Mouse (Mus musculus) heart, embryonic 12.5 days (tissue): ENCODE results near the gene Gm20518. TPM values are rescaled to one million over a fixed set of nuclear protein-coding genes. Genes with fewer than 3 reads are reported as not detected.

Experiments used
- ATAC-seq: fragments of 200-750 bp; cut with Nextera tagmentation; 2 replicates; pipeline ENCODE4 v1.8.0; 2017; ENCODE audit warnings: moderate TSS enrichment, moderate library complexity; ENCODE audit not compliant: insufficient number of reproducible peaks, low FRiP score
- H3K27ac ChIP-seq: fragments of 300-500 bp; sonication (generic); 2 replicates; pipeline ENCODE4 v1.5.1; 2016; ENCODE audit warnings: mild to moderate bottlenecking, moderate library complexity; ENCODE audit not compliant: poor library complexity, severe bottlenecking
- H3K27me3 ChIP-seq: fragments of 300-500 bp; sonication (generic); replicated peaks from 2 replicates; pipeline ENCODE4 v1.6.1; 2016; ENCODE audit warnings: mild to moderate bottlenecking, moderate library complexity
- H3K36me3 ChIP-seq: fragments of 300-500 bp; sonication (generic); 2 replicates; pipeline ENCODE4 v1.6.1; 2016; ENCODE audit warnings: mild to moderate bottlenecking, moderate library complexity
- H3K4me1 ChIP-seq: fragments of 300-500 bp; sonication (generic); replicated peaks from 2 replicates; pipeline ENCODE4 v1.6.1; 2016; ENCODE audit warnings: mild to moderate bottlenecking
- H3K4me2 ChIP-seq: fragments of 300-500 bp; sonication (generic); 2 replicates; pipeline ENCODE4 v1.6.1; 2016; ENCODE audit warnings: mild to moderate bottlenecking, moderate library complexity
- H3K4me3 ChIP-seq: fragments of 300-500 bp; sonication (generic); 2 replicates; pipeline ENCODE4 v1.5.1; 2016; ENCODE audit warnings: mild to moderate bottlenecking
- H3K9ac ChIP-seq: fragments of 300-500 bp; sonication (generic); 2 replicates; pipeline ENCODE4 v1.6.1; 2016; ENCODE audit warnings: mild to moderate bottlenecking, moderate library complexity
- H3K9me3 ChIP-seq: fragments of 300-500 bp; sonication (generic); replicated peaks from 2 replicates; pipeline ENCODE4 v1.6.1; 2016; ENCODE audit warnings: mild to moderate bottlenecking, moderate library complexity
- WGBS: fragments of 180-500 bp; shearing (Covaris S2); methylation state at CpG from one replicate; pipeline ENCODE4 v1.1.7; 2016; 5-methylcytosine and 5-hydroxymethylcytosine counted together
- polyA plus RNA-seq: library from polyadenylated mRNA; unstranded; fragments of >200 nt; fragmentation: Nextera tagmentation; extraction: Ambion mirVana; gene quantifications from 2 replicates; pipeline ENCODE4 v1.2.1, GENCODE M21; 2016

Gene Gm20518
- polyA plus RNA-seq, 1 experiment from 2014 or later: 0.19 TPM

DNA sequence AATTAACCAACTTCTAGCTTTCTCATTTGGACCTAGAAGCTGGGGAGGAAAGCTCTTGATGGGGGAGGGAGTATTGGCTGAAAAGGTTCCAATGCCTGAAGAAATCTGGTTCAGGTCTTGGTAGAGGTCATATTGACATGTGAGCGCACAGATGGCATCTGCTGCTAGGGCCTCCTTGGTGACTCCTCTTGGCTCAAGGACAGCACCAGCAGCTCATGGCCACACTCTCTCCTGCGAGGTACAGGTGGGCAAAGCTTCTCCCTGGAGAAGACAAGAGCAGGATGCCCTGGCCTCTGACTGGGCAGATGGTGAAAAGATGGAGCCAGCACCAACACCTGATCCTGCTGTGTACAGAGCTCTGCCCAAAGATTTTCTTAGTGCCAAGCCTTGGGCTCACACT lies 65.0 kb downstream of the Gm20518 start:
- H3K9ac ChIP-seq: no peak overlapping the region
- no peak overlapping the region for H3K4me3 ChIP-seq
- ATAC-seq: no peak
- no peaks in the 10 kb centered on the region for H3K36me3 ChIP-seq
- H3K27me3 ChIP-seq: peaks cover 64% of the 10 kb centered on the region
- H3K4me1 ChIP-seq: no peaks in the 10 kb centered on the region
- no peaks in the 10 kb centered on the region for H3K9me3 ChIP-seq
- H3K27ac ChIP-seq: no peak overlapping the region
- WGBS: 81% methylated on average over 2 of the region's 2 CpGs
- no peak overlapping the region for H3K4me2 ChIP-seq

DNA sequence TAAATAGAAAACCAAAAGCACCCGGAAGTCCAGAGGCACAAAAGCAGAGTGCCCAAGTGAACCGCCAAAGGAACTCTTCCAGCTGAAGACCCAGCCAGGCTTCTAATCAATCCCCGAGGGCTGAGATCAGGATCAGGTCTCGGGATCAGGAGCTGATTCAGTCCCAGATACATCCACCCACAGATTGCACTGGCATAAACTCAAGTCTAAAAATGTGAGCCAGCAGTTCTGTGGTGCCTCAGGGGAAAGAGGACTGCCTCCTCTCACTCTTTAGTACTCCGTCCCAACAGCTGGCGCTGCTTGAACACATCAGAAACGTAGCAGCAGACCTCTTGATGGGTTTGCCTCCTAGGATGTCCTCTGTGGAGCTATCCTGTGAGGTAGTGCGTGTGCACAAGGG lies 74.9 kb downstream of the Gm20518 start:
- no peak overlapping the region for H3K4me2 ChIP-seq

GRCm38 (mm10) chr16:17815411-17816402 lies 75.8 kb downstream of the Gm20518 start:
- Histone ChIP-seq H3K9me3 (no peaks in the 10 kb centered on the region), H3K4me1 (peaks cover 23% of the 10 kb centered on the region), H3K4me3 (peak overlapping the region; percentile 55), H3K4me2 (peak overlapping the region; percentile 84), H3K36me3 (no peaks in the 10 kb centered on the region), H3K9ac (peak overlapping the region; percentile 73), H3K27ac (no peak overlapping the region), H3K27me3 (peaks cover 40% of the 10 kb centered on the region)
- peak; percentile 83 for ATAC-seq
- WGBS: 3% methylated on average over 63 of the region's 63 CpGs

More for the DNA sequence above, 74.9 kb downstream of the Gm20518 start:
- Histone ChIP-seq H3K36me3 (no peaks in the 10 kb centered on the region), H3K27ac (no peak overlapping the region), H3K4me3 (no peak overlapping the region), H3K9ac (no peak overlapping the region), H3K4me1 (peaks cover 21% of the 10 kb centered on the region), H3K27me3 (peaks cover 42% of the 10 kb centered on the region), H3K9me3 (no peaks in the 10 kb centered on the region)
- 79% methylated on average over 8 of the region's 8 CpGs for WGBS
- no peak for ATAC-seq

GRCm38 (mm10) chr16:17813173-17813572 lies 78.3 kb downstream of the Gm20518 start:
- Histone ChIP-seq H3K27me3 (peaks cover 38% of the 10 kb centered on the region), H3K27ac (no peak overlapping the region), H3K4me1 (peaks cover 36% of the 10 kb centered on the region), H3K9me3 (no peaks in the 10 kb centered on the region), H3K4me2 (no peak overlapping the region), H3K9ac (no peak overlapping the region), H3K4me3 (no peak overlapping the region), H3K36me3 (no peaks in the 10 kb centered on the region)
- WGBS: 29% methylated on average over 4 of the region's 4 CpGs
- no peak for ATAC-seq

DNA sequence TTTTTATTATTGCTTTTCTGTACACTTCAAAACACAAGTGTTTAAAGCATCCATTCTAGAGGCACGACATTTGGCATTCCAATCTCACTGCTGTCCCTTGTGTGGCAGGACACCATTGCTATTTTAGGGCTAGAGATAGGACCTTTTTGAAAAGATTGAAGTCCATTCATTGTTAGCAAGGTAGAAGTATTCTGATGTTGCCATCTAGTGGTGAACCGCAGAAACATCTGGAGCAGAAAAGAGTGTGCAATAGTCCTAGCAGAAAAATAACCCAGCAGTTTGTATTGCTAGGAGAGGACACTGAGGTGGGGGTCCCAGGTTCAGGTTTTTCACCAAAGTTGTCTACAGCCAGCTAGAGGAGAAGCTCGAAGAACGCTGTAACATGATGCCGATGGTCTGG lies 79.4 kb downstream of the Gm20518 start:
- Histone ChIP-seq H3K4me1 (peaks cover 46% of the 10 kb centered on the region), H3K27me3 (peaks cover 36% of the 10 kb centered on the region), H3K9me3 (no peaks in the 10 kb centered on the region), H3K4me3 (no peak overlapping the region), H3K4me2 (no peak overlapping the region), H3K36me3 (0 out of 2 replicates have a peak, but pooled peaks cover 3% of the 10 kb centered on the region), H3K27ac (no peak overlapping the region), H3K9ac (no peak overlapping the region)
- 5% methylated on average over 5 of the region's 5 CpGs for WGBS
- ATAC-seq: no peak

GRCm38 (mm10) chr16:17809711-17810110 lies 81.8 kb downstream of the Gm20518 start:
- H3K9me3 ChIP-seq: no peaks in the 10 kb centered on the region
- H3K27ac ChIP-seq: peak overlapping the region; percentile 41
- peak overlapping the region; percentile 18; the same call in 1 of the 2 replicates for H3K9ac ChIP-seq
- H3K36me3 ChIP-seq: peaks cover 3% of the 10 kb centered on the region; the same call in 1 of the 2 replicates
- ATAC-seq: peak; percentile 34
- H3K4me3 ChIP-seq: no peak overlapping the region
- H3K27me3 ChIP-seq: peaks cover 44% of the 10 kb centered on the region
- H3K4me2 ChIP-seq: no peak overlapping the region
- WGBS: 36% methylated on average over 7 of the region's 7 CpGs
- H3K4me1 ChIP-seq: peaks cover 53% of the 10 kb centered on the region

GRCm38 (mm10) chr16:17809125-17809524 lies 82.3 kb downstream of the Gm20518 start:
- Histone ChIP-seq H3K4me1 (peaks cover 59% of the 10 kb centered on the region), H3K27me3 (peaks cover 46% of the 10 kb centered on the region), H3K27ac (peak overlapping the region; percentile 41; the same call in 1 of the 2 replicates), H3K9ac (peak overlapping the region; percentile 18; the same call in 1 of the 2 replicates), H3K9me3 (no peaks in the 10 kb centered on the region), H3K4me2 (no peak overlapping the region), H3K36me3 (peaks cover 3% of the 10 kb centered on the region; the same call in 1 of the 2 replicates), H3K4me3 (no peak overlapping the region)
- ATAC-seq: no peak
- 75% methylated on average over 4 of the region's 4 CpGs for WGBS

- peak overlapping the region; percentile 13; the same call in 1 of the 2 replicates for H3K27ac ChIP-seq
- peaks cover 67% of the 10 kb centered on the region for H3K4me1 ChIP-seq
- ATAC-seq: peak; percentile 68
- peak overlapping the region; percentile 52 for H3K4me3 ChIP-seq
- H3K9me3 ChIP-seq: no peaks in the 10 kb centered on the region
- peak overlapping the region; percentile 72 for H3K9ac ChIP-seq
- peaks cover 56% of the 10 kb centered on the region for H3K27me3 ChIP-seq
- WGBS: 6% methylated on average over 68 of the region's 73 CpGs
- peaks cover 3% of the 10 kb centered on the region; the same call in 1 of the 2 replicates for H3K36me3 ChIP-seq
- H3K4me2 ChIP-seq: peak overlapping the region; percentile 95
Observed at GRCm38 (mm10) chr16:17807192-17808009, 84.1 kb downstream of the Gm20518 start.

DNA sequence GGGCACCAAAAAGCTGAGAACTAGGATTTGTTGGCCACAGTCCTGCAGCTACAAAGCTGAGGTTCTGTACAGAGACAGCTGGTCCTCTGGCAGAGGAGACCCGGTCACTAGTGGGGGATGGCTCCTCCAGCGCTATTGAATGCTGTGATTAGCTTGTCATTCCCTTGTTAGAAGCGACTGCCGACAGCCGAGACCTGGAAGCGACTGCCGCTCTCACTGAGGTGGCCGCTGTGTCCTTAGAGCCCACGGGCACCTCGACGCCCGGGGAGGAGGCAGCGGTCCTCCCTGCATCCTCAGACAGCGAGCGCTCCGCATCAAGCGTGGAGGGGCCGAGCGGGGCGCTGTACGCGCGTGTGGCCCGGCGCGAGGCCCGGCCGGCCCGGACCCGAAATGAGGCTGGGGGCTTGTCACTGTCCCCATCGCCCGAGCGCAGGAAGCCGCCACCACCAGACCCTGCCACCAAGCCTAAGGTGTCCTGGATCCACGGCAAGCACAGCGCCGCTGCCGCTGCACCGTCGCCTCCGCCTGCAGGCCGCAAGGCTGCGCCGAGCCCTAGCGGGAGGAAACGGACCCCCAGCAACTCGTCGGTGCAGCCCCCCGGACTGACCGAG lies 84.8 kb downstream of the Gm20518 start:
- H3K9ac ChIP-seq: peak overlapping the region; percentile 72
- H3K4me1 ChIP-seq: peaks cover 71% of the 10 kb centered on the region
- H3K27me3 ChIP-seq: peaks cover 63% of the 10 kb centered on the region
- peak overlapping the region; percentile 52 for H3K4me3 ChIP-seq
- WGBS: 8% methylated on average over 50 of the region's 50 CpGs
- no peak overlapping the region for H3K27ac ChIP-seq
- peak overlapping the region; percentile 95 for H3K4me2 ChIP-seq
- H3K9me3 ChIP-seq: no peaks in the 10 kb centered on the region
- H3K36me3 ChIP-seq: peaks cover 3% of the 10 kb centered on the region; the same call in 1 of the 2 replicates
- no peak for ATAC-seq

DNA sequence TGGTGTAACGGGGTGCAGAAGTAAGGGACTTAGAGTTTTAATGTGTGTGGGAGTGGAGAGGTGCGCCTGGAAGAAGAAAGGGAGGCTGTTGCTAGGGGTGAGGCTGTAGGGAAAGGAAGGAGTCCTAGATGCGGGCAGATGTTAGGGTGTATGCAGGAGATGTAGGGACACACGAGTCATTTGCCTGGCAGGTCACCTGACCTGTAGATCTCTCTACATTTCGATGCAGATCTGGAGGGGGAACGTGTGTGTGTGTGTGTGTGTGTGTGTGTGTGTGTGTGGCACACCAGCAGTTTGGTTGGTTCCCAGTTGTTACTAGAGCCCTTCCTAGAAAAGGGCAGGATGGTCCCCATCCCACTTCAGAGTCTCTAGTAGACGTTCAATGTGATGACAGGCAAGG lies 86.5 kb downstream of the Gm20518 start:
- Histone ChIP-seq H3K9ac (no peak overlapping the region), H3K27me3 (peaks cover 80% of the 10 kb centered on the region), H3K36me3 (peaks cover 3% of the 10 kb centered on the region; the same call in 1 of the 2 replicates), H3K27ac (no peak overlapping the region), H3K4me3 (no peak overlapping the region), H3K9me3 (no peaks in the 10 kb centered on the region), H3K4me1 (peaks cover 68% of the 10 kb centered on the region), H3K4me2 (peak overlapping the region; percentile 70)
- ATAC-seq: no peak
- 28% methylated on average over 7 of the region's 7 CpGs for WGBS
